Mouse (Mus musculus): Measurements from ENCODE around the gene Cfdp1.

- TF ChIP-seq POLR2A (IDR thresholded peaks at IDR 0.05; ENCODE audit: low read depth, low read length): no peak
- no peak for TF ChIP-seq CTCF (IDR thresholded peaks at IDR 0.05; ENCODE audit: extremely low read depth, insufficient read depth, insufficient read length, insufficient replicate concordance)
Measured at GRCm38 (mm10) chr8:111754088-111754487, 100.0 kb downstream of the Cfdp1 start.
